Mouse (Mus musculus) spleen, adult 2 months (tissue): Measurements from ENCODE around the gene Peg10. TPM values are rescaled to one million over a fixed set of nuclear protein-coding genes. Genes with fewer than 3 reads are reported as not detected.
A peak's percentile ranks its signal among the peaks of the same experiment; 100 is the strongest.

ENCODE experiments used
- DNase-seq, 2 experiments: peaks; one replicate each; pipeline versions ENCODE4 v3.0.0 to v3.0.0-alpha.2; 2012 to 2021; ENCODE audit warnings: low spot score in 2 of 2, low read depth in 1 of 2
- H3K27ac ChIP-seq: fragments of 200-500 bp; 2 replicates; pipeline ENCODE4 v1.5.1; 2012; ENCODE audit warnings: low read length, inconsistent platforms; ENCODE audit not compliant: insufficient read depth
- H3K27me3 ChIP-seq: fragments of 200-500 bp; 2 replicates; pipeline ENCODE4 v1.6.1; 2012; ENCODE audit warnings: mild to moderate bottlenecking, moderate library complexity, low read length, inconsistent platforms; ENCODE audit not compliant: control insufficient read depth, insufficient read depth
- H3K36me3 ChIP-seq: fragments of 200-500 bp; 2 replicates; pipeline ENCODE4 v1.6.1; 2012; ENCODE audit warnings: mild to moderate bottlenecking, low read length, inconsistent platforms; ENCODE audit not compliant: control insufficient read depth, insufficient read depth
- H3K4me1 ChIP-seq: fragments of 200-500 bp; 2 replicates; pipeline ENCODE4 v1.6.1; 2011; ENCODE audit warnings: inconsistent platforms; ENCODE audit not compliant: control insufficient read depth, insufficient read depth, insufficient read length
- H3K4me3 ChIP-seq: fragments of 200-500 bp; 2 replicates; pipeline ENCODE4 v1.5.1; 2011; ENCODE audit warnings: mild to moderate bottlenecking, inconsistent platforms; ENCODE audit not compliant: insufficient read depth, insufficient read length; ENCODE audit errors: extremely low read depth
- CTCF ChIP-seq: fragments of 200-500 bp; IDR thresholded peaks from 2 replicates; pipeline ENCODE4 v1.5.1; 2011; ENCODE audit warnings: mild to moderate bottlenecking, inconsistent platforms; ENCODE audit not compliant: insufficient read depth, insufficient read length, insufficient replicate concordance; ENCODE audit errors: extremely low read depth
- POLR2A ChIP-seq: fragments of 200-500 bp; IDR thresholded peaks from 2 replicates; pipeline ENCODE4 v1.6.1; 2011; ENCODE audit warnings: low read depth, low read length, inconsistent platforms
- WGBS: fragments of 180-500 bp; shearing (Covaris S2); methylation state at CpG from one replicate; pipeline ENCODE4 v1.1.7; 2018; 5-methylcytosine and 5-hydroxymethylcytosine counted together
- polyA plus RNA-seq: library from polyadenylated mRNA; depleted of rRNA; stranded (reverse); fragments of >200 nt; gene quantifications from 2 replicates; pipeline ENCODE4 v1.2.3, GENCODE M21; 2012; rRNA removed

Gene Peg10
- polyA plus RNA-seq, result 0.35 and 0.42 TPM in 2 replicates

DNA sequence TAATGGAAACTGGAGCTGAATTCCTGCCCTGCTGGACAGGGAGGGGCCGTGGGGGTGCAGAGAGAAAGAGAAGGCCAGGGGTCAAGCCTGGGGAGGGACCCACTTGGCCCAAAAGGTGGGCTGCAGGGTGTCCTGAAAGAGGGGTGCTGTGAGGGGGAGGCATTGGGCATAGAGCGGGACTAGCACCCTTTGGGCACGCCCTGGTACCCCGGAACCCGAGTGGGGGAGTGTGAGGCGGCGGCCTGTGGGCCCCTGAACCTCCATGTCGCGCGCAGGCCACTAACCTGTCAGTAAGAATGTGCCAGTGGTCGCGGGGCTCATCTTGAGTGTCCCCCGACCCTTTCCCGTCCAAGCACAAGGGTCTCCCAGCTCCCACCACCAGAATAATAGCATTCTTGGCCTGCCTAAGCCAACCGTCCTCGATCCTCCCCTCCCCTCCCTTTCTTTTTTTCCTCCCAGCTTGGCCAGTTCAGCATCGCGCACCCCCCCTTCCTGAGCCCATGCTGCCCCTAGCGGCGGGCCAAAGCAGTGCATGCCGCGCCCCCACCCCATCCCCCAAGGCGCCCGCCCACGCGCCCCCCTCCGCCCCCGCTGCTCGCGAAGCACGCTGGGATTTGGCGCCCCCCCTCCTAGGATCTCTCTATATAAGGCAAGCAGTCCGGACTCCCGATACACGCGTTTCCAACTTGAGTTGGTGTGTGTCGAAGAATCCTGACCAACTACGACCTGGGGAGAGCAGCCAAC lies at the start of gene Peg10, which contains the start of gene Sgce:
Peg10 (plus strand) TSS at position 611 of the 744 bp plus-strand sequence.
Sgce (minus strand) TSS at position 512 of the 744 bp plus-strand sequence.
- TF ChIP-seq CTCF (peak; percentile 45; the same call in 1 of the 2 replicates), POLR2A (no peak)
- Histone ChIP-seq H3K27ac (no peak within 1 kb of the TSS), H3K4me3 (peak within 1 kb of the TSS; percentile 45), H3K36me3 (no peaks in the 10 kb centered on the region), H3K4me1 (no peaks in the 10 kb centered on the region), H3K27me3 (peaks cover 1% of the 10 kb centered on the region; the same call in 1 of the 2 replicates)
- WGBS, result 64% methylated on average over 38 of the region's 38 CpGs
- DNase-seq, result peak in 1 of 2 experiments; percentile 14

DNA sequence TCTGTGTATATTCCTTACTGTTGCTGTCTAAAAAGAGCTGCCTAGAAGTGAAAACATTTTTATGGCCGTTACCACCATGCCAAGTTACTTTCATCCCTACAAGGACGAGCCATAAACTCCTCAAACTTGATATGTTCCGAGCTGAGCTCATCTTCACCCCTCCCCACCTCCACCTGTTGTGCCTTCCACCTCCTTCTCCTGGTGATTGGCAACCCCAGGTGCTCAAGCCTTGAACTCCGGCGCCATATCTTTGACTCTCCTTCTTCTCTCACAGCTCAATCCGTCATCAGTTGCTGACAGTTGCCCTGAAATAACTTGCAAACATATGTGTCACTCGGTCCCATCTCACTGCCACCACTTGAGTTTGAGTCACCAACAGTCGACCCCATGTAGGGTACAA lies 45.5 kb upstream of the Peg10 start:
- H3K27me3 ChIP-seq, result no peaks in the 10 kb centered on the region
- TF ChIP-seq CTCF, result no peak
- no peak for TF ChIP-seq POLR2A
- no peak for DNase-seq
- no peaks in the 10 kb centered on the region for H3K36me3 ChIP-seq
- 89% methylated on average over 8 of the region's 8 CpGs for WGBS
- no peaks in the 10 kb centered on the region for H3K4me1 ChIP-seq
- no peak overlapping the region for H3K27ac ChIP-seq
- no peak overlapping the region for H3K4me3 ChIP-seq

DNA sequence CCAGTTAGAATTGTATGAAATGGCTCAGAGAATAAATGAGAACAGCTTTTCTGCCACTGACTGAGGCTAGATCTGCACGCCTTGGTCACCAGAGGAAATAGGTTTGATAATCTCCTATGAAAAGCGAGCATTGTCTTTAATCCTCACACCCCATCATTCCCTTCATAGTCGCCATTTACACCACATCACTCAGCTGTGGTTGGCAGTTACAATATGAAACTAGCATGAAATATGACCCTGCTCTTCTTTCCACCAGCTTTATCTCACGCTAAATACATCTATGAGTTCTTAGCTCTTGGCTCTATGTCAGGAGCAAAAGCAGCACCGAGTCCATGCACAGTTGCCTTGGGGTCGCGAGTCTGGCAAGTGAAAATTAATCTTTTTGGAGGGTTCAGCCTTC lies 43.2 kb upstream of the Peg10 start:
- TF ChIP-seq POLR2A (no peak), CTCF (no peak)
- Histone ChIP-seq H3K27me3 (no peaks in the 10 kb centered on the region), H3K27ac (no peak overlapping the region), H3K4me1 (no peaks in the 10 kb centered on the region), H3K4me3 (no peak overlapping the region), H3K36me3 (no peaks in the 10 kb centered on the region)
- 82% methylated on average over 7 of the region's 7 CpGs for WGBS
- no peak for DNase-seq

DNA sequence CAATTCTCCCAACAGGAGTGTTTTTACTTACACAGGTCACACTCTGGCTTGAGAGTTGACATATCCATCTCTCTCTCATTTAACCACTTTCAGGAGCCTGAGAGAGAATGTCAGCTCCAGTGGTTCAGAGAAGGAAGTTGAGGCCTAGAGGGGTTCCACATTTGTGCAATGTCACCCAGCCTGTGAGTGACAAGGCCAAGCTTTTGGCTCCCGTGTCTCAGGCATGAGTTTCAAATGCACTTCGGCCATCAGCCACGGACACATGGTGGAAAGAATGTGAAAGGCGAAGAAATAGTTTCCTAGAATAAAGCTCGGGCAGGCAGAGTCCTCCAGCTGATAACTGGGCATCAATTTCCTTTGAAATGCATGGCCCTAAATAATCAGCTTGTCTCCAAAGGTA lies 40.7 kb upstream of the Peg10 start:
- Histone ChIP-seq H3K36me3 (no peaks in the 10 kb centered on the region), H3K4me3 (no peak overlapping the region), H3K27me3 (no peaks in the 10 kb centered on the region), H3K27ac (no peak overlapping the region), H3K4me1 (no peaks in the 10 kb centered on the region)
- WGBS, result 36% methylated on average over 5 of the region's 5 CpGs
- TF ChIP-seq CTCF, result no peak
- no peak for DNase-seq

DNA sequence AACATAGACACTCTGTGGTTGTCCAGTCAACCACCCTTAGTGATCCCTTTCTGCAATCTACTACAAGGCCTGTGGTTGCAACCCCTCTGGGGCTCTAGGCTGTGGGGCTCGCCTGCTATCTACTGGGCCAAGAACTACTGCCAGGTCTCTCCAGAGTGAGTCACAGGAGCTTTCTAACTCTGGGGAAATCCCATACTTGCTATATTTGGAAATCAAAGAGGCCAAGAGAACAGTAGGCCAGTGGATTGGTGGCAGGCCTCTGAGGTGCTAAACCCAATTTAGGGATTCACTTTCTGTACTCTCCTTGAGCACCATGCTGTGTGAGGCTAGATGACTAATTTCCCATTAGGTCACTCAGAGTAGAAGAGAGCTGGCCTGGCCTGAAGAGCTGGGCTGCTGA lies 38.1 kb upstream of the Peg10 start:
- no peak for TF ChIP-seq POLR2A
- TF ChIP-seq CTCF, result no peak
- DNase-seq, result no peak
- H3K27ac ChIP-seq, result no peak overlapping the region
- H3K36me3 ChIP-seq, result no peaks in the 10 kb centered on the region
- no peak overlapping the region for H3K4me3 ChIP-seq
- H3K4me1 ChIP-seq, result no peaks in the 10 kb centered on the region
- no peaks in the 10 kb centered on the region for H3K27me3 ChIP-seq
- WGBS, result 73% methylated on average over 1 of the region's 1 CpGs

DNA sequence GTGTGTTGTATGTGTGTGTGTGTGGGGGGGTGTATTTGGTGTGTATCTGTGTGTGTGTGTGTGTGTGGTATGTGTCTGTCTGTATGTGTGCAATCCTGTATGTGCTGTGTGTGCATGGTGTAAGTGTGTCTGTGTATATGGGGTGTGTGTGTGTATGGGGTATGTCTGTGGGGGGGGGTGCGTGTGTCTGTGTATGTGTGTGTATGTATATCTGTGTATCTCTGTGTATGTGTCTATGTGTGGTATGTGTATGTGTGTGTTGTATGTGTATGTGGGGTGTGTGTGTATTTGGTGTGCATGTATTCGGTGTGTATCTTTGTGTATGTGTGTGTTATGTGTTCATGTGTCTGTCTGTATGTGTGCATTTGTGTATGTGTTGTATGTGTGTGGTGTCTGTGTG lies 30.9 kb upstream of the Peg10 start:
- WGBS, result 97% methylated on average over 2 of the region's 2 CpGs
- TF ChIP-seq CTCF (no peak), POLR2A (no peak)
- no peak overlapping the region for H3K27ac ChIP-seq
- no peaks in the 10 kb centered on the region for H3K4me1 ChIP-seq
- no peaks in the 10 kb centered on the region for H3K36me3 ChIP-seq
- no peak for DNase-seq
- no peaks in the 10 kb centered on the region for H3K27me3 ChIP-seq
- no peak overlapping the region for H3K4me3 ChIP-seq

DNA sequence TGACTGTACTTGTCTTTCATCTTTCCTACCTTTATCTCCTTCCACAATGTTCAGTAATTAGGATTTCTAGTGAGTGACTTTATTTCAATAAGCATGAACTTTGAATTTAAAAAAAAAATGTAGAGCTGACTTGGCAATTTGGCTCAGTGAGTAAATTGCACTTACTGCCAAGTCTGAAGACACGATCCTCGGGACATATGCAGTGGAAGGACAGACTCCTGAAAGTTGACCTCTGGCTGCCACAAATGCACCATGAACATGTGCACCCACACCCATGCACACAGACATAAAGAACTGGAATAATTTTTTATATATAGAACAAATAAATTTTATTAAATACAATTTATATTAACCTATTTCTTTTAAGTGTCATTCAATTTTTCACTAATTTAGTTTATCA lies 29.8 kb upstream of the Peg10 start:
- no peak overlapping the region for H3K27ac ChIP-seq
- DNase-seq, result no peak

More for the DNA sequence above, 29.8 kb upstream of the Peg10 start:
- 84% methylated on average over 2 of the region's 2 CpGs for WGBS
- Histone ChIP-seq H3K36me3 (no peaks in the 10 kb centered on the region), H3K27me3 (no peaks in the 10 kb centered on the region), H3K4me1 (no peaks in the 10 kb centered on the region), H3K4me3 (no peak overlapping the region)
- TF ChIP-seq CTCF, result no peak
- no peak for TF ChIP-seq POLR2A
